Mouse (Mus musculus) CH12.LX (cell line): Measurements from ENCODE around the gene Unc93b1. TPM values are rescaled to one million over a fixed set of nuclear protein-coding genes. Genes with fewer than 3 reads are reported as not detected.
"Not testable (repeated sequence)": the region's sequence is repeated elsewhere in the genome, so short reads cannot be mapped to it uniquely, and the experiment has no call there.

Experiments used
- DNase-seq: peaks from one replicate; pipeline ENCODE4 v3.0.0-alpha.2; 2013; ENCODE audit errors: extremely low read depth
- H3K27ac ChIP-seq: 2 replicates; pipeline ENCODE4 v1.5.1; 2012; ENCODE audit warnings: low read depth, mild to moderate bottlenecking, control low read depth, moderate library complexity; ENCODE audit not compliant: insufficient read depth
- H3K27me3 ChIP-seq: replicated peaks from 2 replicates; pipeline ENCODE3; 2012; ENCODE audit warnings: inconsistent platforms
- H3K36me3 ChIP-seq, 2 experiments: replicated peaks in 1 of 2; 2 replicates each; pipeline versions ENCODE3 to v1.6.1; 2012; ENCODE audit warnings: inconsistent platforms in 1 of 2, low read length in 1 of 2, mild to moderate bottlenecking in 1 of 2, mixed read lengths in 1 of 2, moderate library complexity in 1 of 2; ENCODE audit not compliant: control insufficient read depth in 1 of 2, insufficient read depth in 1 of 2
- H3K4me1 ChIP-seq, 2 experiments: 2 replicates each; pipeline ENCODE4 v1.6.1; 2012; ENCODE audit warnings: inconsistent platforms in 1 of 2, moderate library complexity in 1 of 2; ENCODE audit not compliant: insufficient read depth in 2 of 2, control insufficient read depth in 1 of 2
- H3K4me2 ChIP-seq: 2 replicates; pipeline ENCODE4 v1.6.1; 2012; ENCODE audit warnings: low read depth, mild to moderate bottlenecking, control low read depth; ENCODE audit not compliant: poor library complexity, insufficient read depth, severe bottlenecking
- H3K4me3 ChIP-seq, 3 experiments: fragments of 150-350 bp in 1 of 3; sonication (generic) in 1 of 3; replicated peaks in 1 of 3; 2 replicates each; pipeline versions ENCODE3 to v1.5.1; 2011 to 2012; ENCODE audit warnings: low read depth in 2 of 3, low read length in 2 of 3, mild to moderate bottlenecking in 2 of 3, moderate library complexity in 2 of 3, control low read depth in 1 of 3, improper control_type of control experiment in 1 of 3, inconsistent platforms in 1 of 3, mixed read lengths in 1 of 3; ENCODE audit not compliant: poor library complexity in 1 of 3
- H3K79me2 ChIP-seq: replicated peaks from 2 replicates; pipeline ENCODE4 v1.6.1; 2012; ENCODE audit warnings: mild to moderate bottlenecking, moderate library complexity; ENCODE audit not compliant: control insufficient read depth, poor library complexity, insufficient read depth, severe bottlenecking; ENCODE audit errors: extremely low read depth
- H3K9ac ChIP-seq: 2 replicates; pipeline ENCODE4 v1.6.1; 2012; ENCODE audit warnings: low read depth, mild to moderate bottlenecking, control low read depth, moderate library complexity; ENCODE audit not compliant: insufficient read depth
- H3K9me3 ChIP-seq: replicated peaks from 2 replicates; pipeline ENCODE3; 2012; ENCODE audit warnings: low read length, inconsistent platforms, mixed read lengths
- BHLHE40 ChIP-seq: IDR thresholded peaks from 2 replicates; pipeline ENCODE4 v1.6.1; 2011; ENCODE audit warnings: mild to moderate bottlenecking, low read depth, low read length, improper control_type of control experiment
- CHD2 ChIP-seq: IDR thresholded peaks from 2 replicates; pipeline ENCODE4 v1.6.1; 2011; ENCODE audit warnings: low read length, improper control_type of control experiment
- CTCF ChIP-seq, 2 experiments: IDR thresholded peaks in 1 of 2; conservative IDR thresholded peaks in 1 of 2; 2 replicates each; pipeline ENCODE4 v1.5.1; 2011 to 2012; ENCODE audit warnings: low read depth in 2 of 2, low read length in 2 of 2, improper control_type of control experiment in 1 of 2, inconsistent platforms in 1 of 2, mild to moderate bottlenecking in 1 of 2, moderate library complexity in 1 of 2
- E2F4 ChIP-seq: IDR thresholded peaks from 2 replicates; pipeline ENCODE4 v1.6.1; 2011; ENCODE audit warnings: low read depth, low read length, improper control_type of control experiment; ENCODE audit not compliant: insufficient replicate concordance
- ELF1 ChIP-seq: IDR thresholded peaks from 2 replicates; pipeline ENCODE4 v1.6.1; 2014; ENCODE audit warnings: low read depth, mild to moderate bottlenecking, inconsistent platforms, low read length, improper control_type of control experiment
- EP300 ChIP-seq: IDR thresholded peaks from 2 replicates; pipeline ENCODE4 v1.6.1; 2011; ENCODE audit warnings: low read length, improper control_type of control experiment
- ETS1 ChIP-seq: conservative IDR thresholded peaks from 2 replicates; pipeline ENCODE4 v1.6.1; 2012; ENCODE audit warnings: low read depth, mild to moderate bottlenecking, inconsistent platforms, low read length, improper control_type of control experiment, moderate library complexity
- HCFC1 ChIP-seq: IDR thresholded peaks from 2 replicates; pipeline ENCODE4 v1.6.1; 2012; ENCODE audit warnings: low read depth, mild to moderate bottlenecking, inconsistent platforms, low read length, improper control_type of control experiment
- IRF4 ChIP-seq: IDR thresholded peaks from 2 replicates; pipeline ENCODE4 v1.6.1; 2014; ENCODE audit warnings: low read depth, mild to moderate bottlenecking, inconsistent platforms, low read length, improper control_type of control experiment
- JUN ChIP-seq: IDR thresholded peaks from 2 replicates; pipeline ENCODE4 v1.6.1; 2011; ENCODE audit warnings: low read depth, mild to moderate bottlenecking, low read length, improper control_type of control experiment, moderate library complexity; ENCODE audit not compliant: insufficient read depth
- JUND ChIP-seq: conservative IDR thresholded peaks from 2 replicates; pipeline ENCODE4 v1.6.1; 2011; ENCODE audit warnings: low read depth, low read length, improper control_type of control experiment
- KAT2A ChIP-seq: IDR thresholded peaks from 2 replicates; pipeline ENCODE4 v1.6.1; 2012; ENCODE audit warnings: low read length, improper control_type of control experiment, inconsistent platforms; ENCODE audit not compliant: insufficient replicate concordance
- MAFK ChIP-seq: IDR thresholded peaks from 2 replicates; pipeline ENCODE4 v1.6.1; 2011; ENCODE audit warnings: low read length, improper control_type of control experiment; ENCODE audit not compliant: insufficient replicate concordance
- MAX ChIP-seq: IDR thresholded peaks from 2 replicates; pipeline ENCODE4 v1.6.1; 2011; ENCODE audit warnings: low read length, improper control_type of control experiment
- MAZ ChIP-seq: IDR thresholded peaks from 2 replicates; pipeline ENCODE4 v1.6.1; 2012; ENCODE audit warnings: low read depth, mild to moderate bottlenecking, inconsistent platforms, low read length, improper control_type of control experiment, moderate library complexity
- MEF2A ChIP-seq: IDR thresholded peaks from 2 replicates; pipeline ENCODE4 v1.6.1; 2014; ENCODE audit warnings: low read depth, mild to moderate bottlenecking, inconsistent platforms, low read length, improper control_type of control experiment, borderline replicate concordance
- NRF1 ChIP-seq: IDR thresholded peaks from 2 replicates; pipeline ENCODE4 v1.6.1; 2014; ENCODE audit warnings: low read depth, mild to moderate bottlenecking, inconsistent platforms, low read length, improper control_type of control experiment, moderate library complexity
- PAX5 ChIP-seq: IDR thresholded peaks from 2 replicates; pipeline ENCODE4 v1.6.1; 2012; ENCODE audit warnings: low read length, inconsistent platforms, mixed read lengths
- POLR2A ChIP-seq: IDR thresholded peaks from 2 replicates; pipeline ENCODE4 v1.6.1; 2011; ENCODE audit warnings: low read depth, mild to moderate bottlenecking, improper control_type of control experiment, low read length
- SMC3 ChIP-seq: IDR thresholded peaks from 2 replicates; pipeline ENCODE4 v1.6.1; 2011; ENCODE audit warnings: low read depth, low read length, improper control_type of control experiment
- TBP ChIP-seq: conservative IDR thresholded peaks from 2 replicates; pipeline ENCODE4 v1.6.1; 2011; ENCODE audit warnings: low read depth, low read length, improper control_type of control experiment
- UBTF ChIP-seq: IDR thresholded peaks from 2 replicates; pipeline ENCODE4 v1.6.1; 2012; ENCODE audit warnings: low read depth, mild to moderate bottlenecking, inconsistent platforms, low read length, improper control_type of control experiment, moderate library complexity
- USF2 ChIP-seq: conservative IDR thresholded peaks from 2 replicates; pipeline ENCODE4 v1.6.1; 2011; ENCODE audit warnings: low read depth, low read length, improper control_type of control experiment
- ZC3H11A ChIP-seq: IDR thresholded peaks from 2 replicates; pipeline ENCODE4 v1.6.1; 2012; ENCODE audit warnings: low read depth, mild to moderate bottlenecking, inconsistent platforms, low read length, improper control_type of control experiment
- ZMIZ1 ChIP-seq: IDR thresholded peaks from 2 replicates; pipeline ENCODE4 v1.6.1; 2012; ENCODE audit warnings: low read depth, mild to moderate bottlenecking, inconsistent platforms, low read length, improper control_type of control experiment
- ZNF384 ChIP-seq: IDR thresholded peaks from 2 replicates; pipeline ENCODE4 v1.6.1; 2012; ENCODE audit warnings: low read depth, low read length, improper control_type of control experiment, inconsistent platforms
- dilution Hi-C: fragments of 300-500 bp; cut with MboI; formaldehyde crosslinking; loops from 2 replicates; pipeline ENCODE4 v1.14.3; 2020; ENCODE audit warnings: low sequenced_read_pairs; ENCODE audit not compliant: extremely low pct_unique_long_range_greater_than_20kb, extremely low pct_ligation_motif_present
- in situ Hi-C: fragments of 300-500 bp; cut with MboI; formaldehyde crosslinking; loops from 3 replicates; pipeline ENCODE4 v1.14.3; 2019; ENCODE audit warnings: low sequenced_read_pairs, low pct_ligation_motif_present, low pct_unique_long_range_greater_than_20kb, mixed read lengths
- polyA plus RNA-seq: library from polyadenylated mRNA; unstranded; fragments of >175 nt; gene quantifications from 2 replicates; pipeline ENCODE4 v1.2.1, GENCODE M21; 2012; ENCODE audit warnings: low read depth; ENCODE audit not compliant: insufficient read length
- total RNA-seq, 2 experiments: library from RNA; depleted of rRNA; stranded (reverse); fragments of 300-350 nt in 1 of 2; fragments of >200 nt in 1 of 2; gene quantifications; 2 replicates each; pipeline ENCODE4 v1.2.3; 2012 to 2014

Gene Unc93b1
- total and polyA plus RNA-seq, 3 experiments, result 82.3 to 117 (median 84.7) TPM

DNA sequence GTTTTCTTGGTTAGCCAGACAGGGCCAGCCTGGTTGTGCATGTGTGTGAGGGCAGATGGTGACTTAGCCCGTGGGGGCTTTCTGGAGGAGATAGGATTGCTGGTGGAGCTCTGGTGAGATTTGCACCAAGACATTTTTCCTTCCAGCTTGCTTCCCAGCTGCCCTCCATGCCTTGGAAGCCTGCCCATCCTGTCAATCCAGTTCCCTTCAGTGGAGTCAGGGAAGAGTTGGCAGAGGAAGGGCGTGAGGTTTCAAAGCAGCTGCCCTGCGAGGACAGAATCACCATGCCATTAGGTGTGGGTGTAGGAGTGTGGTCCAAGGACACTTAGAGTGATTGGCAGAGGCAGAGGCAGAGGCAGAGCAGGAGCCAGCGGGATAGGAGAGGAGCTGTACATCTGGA, 23.5 kb downstream of the Unc93b1 start, which contains the start of gene Aldh3b3:
TSS of gene Aldh3b3 (plus strand) at position 176 of the 400 bp plus-strand sequence.
- H3K4me1 ChIP-seq, result peaks cover 2 to 9% of the 10 kb centered on the region in 2 experiments; a peak in 2 of 4 replicates
- dilution Hi-C loops, result no loop called here

GRCm38 (mm10) chr19:3959030-3959429, 24.0 kb downstream of the Unc93b1 start:
- Histone ChIP-seq H3K9ac (no peak overlapping the region), H3K36me3 (no peaks in the 10 kb centered on the region), H3K4me1 (peaks cover 2 to 14% of the 10 kb centered on the region in 2 experiments; a peak in 3 of 4 replicates), H3K4me3 (no peak overlapping the region), H3K27me3 (no peaks in the 10 kb centered on the region), H3K9me3 (no peaks in the 10 kb centered on the region), H3K27ac (no peak overlapping the region), H3K4me2 (no peak overlapping the region), H3K79me2 (no peaks in the 10 kb centered on the region)
- DNase-seq, result no peak
- no peak for TF ChIP-seq NRF1
- TF ChIP-seq MAZ, result no peak
- no peak for TF ChIP-seq USF2
- dilution Hi-C loops (no loop called here), in situ Hi-C loops (no loop called here)

More for the DNA sequence above, 23.5 kb downstream of the Unc93b1 start, which contains the start of gene Aldh3b3:
- no peak within 1 kb of the TSS for H3K4me2 ChIP-seq
- no peaks in the 10 kb centered on the region for H3K27me3 ChIP-seq
- H3K79me2 ChIP-seq, result no peaks in the 10 kb centered on the region
- H3K4me3 ChIP-seq, result no peak within 1 kb of the TSS
- DNase-seq, result no peak
- in situ Hi-C loops, result no loop called here
- no peaks in the 10 kb centered on the region for H3K36me3 ChIP-seq
- no peak within 1 kb of the TSS for H3K27ac ChIP-seq
- H3K9me3 ChIP-seq, result no peaks in the 10 kb centered on the region
- H3K9ac ChIP-seq, result no peak within 1 kb of the TSS
- TF ChIP-seq MAX, result no peak
- TF ChIP-seq ZMIZ1, result no peak
- TF ChIP-seq ZC3H11A, result no peak
- TF ChIP-seq EP300, result no peak
- TF ChIP-seq IRF4, result no peak
- no peak for TF ChIP-seq SMC3
- TF ChIP-seq JUND, result no peak
- no peak for TF ChIP-seq CHD2
- TF ChIP-seq MAFK, result no peak
- TF ChIP-seq KAT2A, result no peak
- no peak for TF ChIP-seq HCFC1
- no peak for TF ChIP-seq CTCF (conservative IDR thresholded peaks at IDR 0.05 in 1 of 2, IDR thresholded peaks at IDR 0.05 in 1 of 2; ENCODE audit: low read depth in 2 of 2, low read length in 2 of 2)
- TF ChIP-seq POLR2A, result no peak

GRCm38 (mm10) chr19:3960211-3960610, 25.2 kb downstream of the Unc93b1 start:
- dilution Hi-C loops, result no loop called here

GRCm38 (mm10) chr19:3961805-3962204, 26.8 kb downstream of the Unc93b1 start:
- H3K79me2 ChIP-seq, in situ Hi-C loops, dilution Hi-C loops: not testable (repeated sequence)

More at GRCm38 (mm10) chr19:3960211-3960610, 25.2 kb downstream of the Unc93b1 start:
- Histone ChIP-seq H3K4me3 (no peak overlapping the region), H3K36me3 (no peaks in the 10 kb centered on the region), H3K27me3 (no peaks in the 10 kb centered on the region), H3K4me1 (peaks cover 2 to 17% of the 10 kb centered on the region in 2 experiments; a peak in 3 of 4 replicates), H3K9me3 (no peaks in the 10 kb centered on the region), H3K79me2 (no peaks in the 10 kb centered on the region), H3K9ac (no peak overlapping the region), H3K4me2 (no peak overlapping the region), H3K27ac (no peak overlapping the region)
- TF ChIP-seq ZMIZ1, result no peak
- no peak for TF ChIP-seq ELF1
- no peak for TF ChIP-seq PAX5
- no peak for TF ChIP-seq ZNF384
- no peak for TF ChIP-seq E2F4
- TF ChIP-seq MEF2A, result no peak
- TF ChIP-seq BHLHE40, result no peak
- TF ChIP-seq HCFC1, result no peak
- no peak for TF ChIP-seq ZC3H11A
- TF ChIP-seq TBP, result no peak
- no peak for TF ChIP-seq MAZ
- no peak for TF ChIP-seq SMC3
- no peak for TF ChIP-seq KAT2A
- TF ChIP-seq USF2, result no peak
- no peak for TF ChIP-seq UBTF
- TF ChIP-seq JUN, result no peak
- TF ChIP-seq ETS1, result no peak
- in situ Hi-C loops, result no loop called here
- DNase-seq, result no peak

More at GRCm38 (mm10) chr19:3961805-3962204, 26.8 kb downstream of the Unc93b1 start:
- peaks cover 0 to 17% of the 10 kb centered on the region in 2 experiments; a peak in 3 of 4 replicates for H3K4me1 ChIP-seq
- H3K4me2 ChIP-seq, H3K4me3 ChIP-seq, DNase-seq, H3K27ac ChIP-seq, H3K9ac ChIP-seq, H3K27me3 ChIP-seq, H3K9me3 ChIP-seq, H3K36me3 ChIP-seq: not testable (repeated sequence)
